Mouse (Mus musculus): ENCODE measurements at regions not wholly inside any gene's neighbourhood (a gene's known extent, or its start where the extent isn't known, plus 50 kb on each side); places are given as distances from the start of the nearest gene placed in this dataset.
"Not testable (repeated sequence)": the region's sequence is repeated elsewhere in the genome, so short reads cannot be mapped to it uniquely, and the experiment has no call there.

DNA sequence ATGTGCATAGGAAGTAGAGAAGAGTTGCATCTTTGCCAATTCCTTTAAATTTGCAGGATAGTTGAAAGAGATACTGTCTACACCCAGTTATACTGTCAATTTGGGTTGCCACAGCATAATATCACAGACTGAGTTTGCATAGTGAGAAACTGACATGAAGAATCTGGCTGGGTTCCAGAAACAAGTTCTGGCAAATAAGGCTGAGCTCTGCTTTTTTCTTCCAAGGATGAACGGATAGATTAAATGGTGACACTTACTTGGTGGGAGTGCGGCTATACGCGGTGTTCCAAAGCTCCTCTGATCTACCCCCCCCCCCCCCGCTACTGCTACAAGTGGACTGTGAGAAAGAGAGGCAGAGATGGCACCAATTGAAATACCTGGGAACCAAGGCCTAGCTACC is 339.0 kb downstream of the Edem1 start:
- TF ChIP-seq CTCF (IDR thresholded peaks at IDR 0.05; ENCODE audit: borderline replicate concordance, insufficient read depth, low read depth, low read length) (no peak), POLR2A (IDR thresholded peaks at IDR 0.05; ENCODE audit: borderline replicate concordance, insufficient read depth, low read length) (no peak)
- 21% methylated on average over 5 of the region's 5 CpGs for WGBS

DNA sequence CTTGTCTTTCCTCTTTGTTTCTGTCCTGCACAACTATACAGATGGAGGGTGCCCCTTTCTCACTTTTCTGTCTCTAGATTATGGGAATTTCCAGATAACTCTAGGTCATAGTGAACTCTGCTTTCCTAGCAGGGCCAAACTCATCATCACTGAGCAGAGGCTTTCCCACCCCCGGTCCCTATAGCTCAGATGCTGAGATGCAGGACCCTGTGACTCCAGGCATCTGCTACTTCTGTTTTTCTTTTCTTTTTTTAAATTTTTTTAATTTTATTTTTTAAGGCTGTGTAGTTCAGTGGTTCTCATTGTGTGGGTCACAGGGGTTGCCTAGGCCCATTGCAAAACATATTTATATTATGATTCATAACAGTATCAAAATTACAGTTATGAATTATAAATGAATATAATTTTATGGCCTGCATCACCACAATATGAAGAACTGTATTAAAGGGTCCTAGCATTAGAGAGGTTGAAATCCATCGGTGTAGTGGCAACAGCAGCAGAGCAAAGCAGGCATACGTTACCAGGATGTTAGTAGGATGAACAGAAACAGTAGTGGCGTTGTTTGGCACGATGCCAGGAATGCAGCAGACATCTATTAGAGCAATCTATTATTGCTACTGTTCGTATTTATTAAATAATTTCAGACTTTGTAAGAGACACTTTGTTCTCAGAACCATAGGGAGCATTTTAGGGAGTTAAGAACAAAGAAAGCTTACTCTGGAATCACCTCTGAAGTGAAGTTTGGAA is 343.8 kb downstream of the Edem1 start:
- Histone ChIP-seq H3K4me1 (ENCODE audit: control insufficient read depth, insufficient read depth, low read length) (no peaks in the 10 kb centered on the region), H3K27me3 (ENCODE audit: control insufficient read depth, insufficient read depth, low read length) (no peaks in the 10 kb centered on the region), H3K4me3 (replicated peaks; ENCODE audit: insufficient read depth, low read depth, low read length) (no peak overlapping the region), H3K27ac (ENCODE audit: insufficient read depth, low read length) (no peak overlapping the region)
- TF ChIP-seq POLR2A (IDR thresholded peaks at IDR 0.05; ENCODE audit: borderline replicate concordance, insufficient read depth, low read length) (no peak), CTCF (IDR thresholded peaks at IDR 0.05; ENCODE audit: borderline replicate concordance, insufficient read depth, low read depth, low read length) (no peak)
- DNase-seq: no peak
- 26% methylated on average over 6 of the region's 6 CpGs for WGBS

More for the DNA sequence above, 339.0 kb downstream of the Edem1 start:
- no peak for DNase-seq
- Histone ChIP-seq H3K27ac (ENCODE audit: insufficient read depth, low read length) (no peak overlapping the region), H3K27me3 (ENCODE audit: control insufficient read depth, insufficient read depth, low read length) (no peaks in the 10 kb centered on the region), H3K4me3 (replicated peaks; ENCODE audit: insufficient read depth, low read depth, low read length) (no peak overlapping the region), H3K4me1 (ENCODE audit: control insufficient read depth, insufficient read depth, low read length) (no peaks in the 10 kb centered on the region)

DNA sequence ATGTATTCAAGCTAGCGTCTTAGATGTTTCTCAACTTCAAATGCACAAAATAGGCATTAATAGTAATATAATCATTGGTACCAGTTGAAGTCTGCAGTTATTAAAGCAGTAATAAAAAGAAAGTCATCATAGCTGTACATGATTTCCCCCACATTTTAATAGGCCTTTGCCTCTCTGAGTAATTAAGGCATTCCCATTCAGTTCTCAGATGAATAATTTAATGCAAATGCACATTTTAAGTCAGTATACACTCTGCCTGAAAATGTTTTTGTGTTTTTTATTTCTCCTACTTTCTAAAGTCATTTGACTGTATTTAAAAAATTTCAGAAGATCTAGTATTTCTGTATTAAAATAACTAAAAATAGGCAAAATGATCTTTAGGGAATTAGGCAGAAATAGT is 344.6 kb downstream of the Edem1 start:
- Histone ChIP-seq H3K4me1 (ENCODE audit: control insufficient read depth, insufficient read depth, low read length) (no peaks in the 10 kb centered on the region), H3K27ac (ENCODE audit: insufficient read depth, low read length) (no peak overlapping the region), H3K27me3 (ENCODE audit: control insufficient read depth, insufficient read depth, low read length) (no peaks in the 10 kb centered on the region), H3K4me3 (replicated peaks; ENCODE audit: insufficient read depth, low read depth, low read length) (no peak overlapping the region)
- 94% methylated on average over 1 of the region's 1 CpGs for WGBS
- TF ChIP-seq POLR2A (IDR thresholded peaks at IDR 0.05; ENCODE audit: borderline replicate concordance, insufficient read depth, low read length) (no peak), CTCF (IDR thresholded peaks at IDR 0.05; ENCODE audit: borderline replicate concordance, insufficient read depth, low read depth, low read length) (no peak)
- DNase-seq: no peak

DNA sequence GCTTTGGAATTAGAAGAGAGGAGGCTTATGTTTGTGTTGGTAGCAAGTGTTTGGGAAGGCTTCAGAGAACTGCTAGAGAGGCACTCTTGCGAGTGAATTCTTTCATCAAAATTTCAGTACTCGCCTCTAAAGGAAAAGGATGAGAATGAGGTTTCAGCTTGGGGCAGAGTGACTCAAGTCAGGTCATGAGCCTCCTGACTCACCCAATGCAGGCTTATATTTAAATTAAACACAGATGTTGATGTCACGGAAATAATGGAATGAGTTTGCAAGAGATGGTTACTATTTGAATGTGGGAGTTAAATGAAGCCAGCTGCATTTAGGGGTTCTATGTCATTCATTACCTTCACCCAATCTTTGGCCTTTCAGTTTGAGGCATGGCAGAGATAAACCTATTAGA is 348.4 kb downstream of the Edem1 start:
- no peak overlapping the region for H3K4me3 ChIP-seq (replicated peaks; ENCODE audit: insufficient read depth, low read depth, low read length)
- H3K27ac ChIP-seq (ENCODE audit: insufficient read depth, low read length): no peak overlapping the region
- no peak for TF ChIP-seq CTCF (IDR thresholded peaks at IDR 0.05; ENCODE audit: borderline replicate concordance, insufficient read depth, low read depth, low read length)
- no peak for TF ChIP-seq POLR2A (IDR thresholded peaks at IDR 0.05; ENCODE audit: borderline replicate concordance, insufficient read depth, low read length)
- 86% methylated on average over 3 of the region's 3 CpGs for WGBS
- no peaks in the 10 kb centered on the region for H3K27me3 ChIP-seq (ENCODE audit: control insufficient read depth, insufficient read depth, low read length)
- no peaks in the 10 kb centered on the region for H3K4me1 ChIP-seq (ENCODE audit: control insufficient read depth, insufficient read depth, low read length)
- no peak for DNase-seq

DNA sequence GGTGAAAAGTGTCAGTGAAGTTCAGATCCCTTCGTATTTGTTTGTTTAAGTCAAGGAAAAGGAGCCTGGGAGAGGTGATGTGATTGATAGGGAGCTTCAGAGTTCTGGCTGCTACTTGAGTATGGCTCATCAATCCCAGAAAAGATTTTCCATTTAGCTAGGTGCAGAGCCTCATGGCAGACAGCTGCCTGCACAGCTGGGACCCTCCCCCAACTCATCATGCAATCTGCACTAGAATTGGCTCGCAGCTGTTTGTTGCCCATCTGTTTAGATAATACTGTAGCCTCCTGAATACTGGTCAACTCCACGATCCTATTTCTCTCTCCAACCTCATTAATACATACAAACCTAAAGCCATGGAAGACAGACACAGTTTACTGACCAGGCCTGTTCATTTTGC is 354.4 kb downstream of the Edem1 start:
- no peaks in the 10 kb centered on the region for H3K4me1 ChIP-seq (ENCODE audit: control insufficient read depth, insufficient read depth, low read length)
- H3K27me3 ChIP-seq (ENCODE audit: control insufficient read depth, insufficient read depth, low read length): no peaks in the 10 kb centered on the region
- DNase-seq: no peak
- no peak overlapping the region for H3K27ac ChIP-seq (ENCODE audit: insufficient read depth, low read length)
- H3K4me3 ChIP-seq (replicated peaks; ENCODE audit: insufficient read depth, low read depth, low read length): no peak overlapping the region
- WGBS: 60% methylated on average over 3 of the region's 3 CpGs
- TF ChIP-seq CTCF (IDR thresholded peaks at IDR 0.05; ENCODE audit: borderline replicate concordance, insufficient read depth, low read depth, low read length): no peak
- no peak for TF ChIP-seq POLR2A (IDR thresholded peaks at IDR 0.05; ENCODE audit: borderline replicate concordance, insufficient read depth, low read length)

DNA sequence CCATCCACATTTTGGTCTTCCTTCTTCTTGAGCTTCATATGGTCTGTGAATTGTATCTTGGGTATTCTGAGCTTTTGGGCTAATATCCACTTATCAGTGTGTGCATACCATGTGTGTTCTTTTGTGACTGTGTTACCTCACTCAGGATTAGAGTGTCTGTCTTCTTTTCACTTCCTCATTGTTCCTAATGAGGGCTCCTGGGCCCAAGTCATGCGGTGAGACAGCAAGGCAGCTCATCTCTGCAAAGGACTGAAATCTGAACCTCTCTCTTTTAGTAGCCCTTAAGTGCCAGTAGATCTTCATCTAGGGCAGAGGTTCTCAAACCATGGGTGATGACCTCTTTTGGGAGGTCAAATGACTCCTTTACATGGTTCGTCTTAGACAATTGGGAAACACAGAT is 364.6 kb downstream of the Edem1 start:
- 88% methylated on average over 2 of the region's 2 CpGs for WGBS
- H3K4me3 ChIP-seq (replicated peaks; ENCODE audit: insufficient read depth, low read depth, low read length); H3K4me1 ChIP-seq (ENCODE audit: control insufficient read depth, insufficient read depth, low read length); H3K27ac ChIP-seq (ENCODE audit: insufficient read depth, low read length); H3K27me3 ChIP-seq (ENCODE audit: control insufficient read depth, insufficient read depth, low read length); DNase-seq: not testable (repeated sequence)

DNA sequence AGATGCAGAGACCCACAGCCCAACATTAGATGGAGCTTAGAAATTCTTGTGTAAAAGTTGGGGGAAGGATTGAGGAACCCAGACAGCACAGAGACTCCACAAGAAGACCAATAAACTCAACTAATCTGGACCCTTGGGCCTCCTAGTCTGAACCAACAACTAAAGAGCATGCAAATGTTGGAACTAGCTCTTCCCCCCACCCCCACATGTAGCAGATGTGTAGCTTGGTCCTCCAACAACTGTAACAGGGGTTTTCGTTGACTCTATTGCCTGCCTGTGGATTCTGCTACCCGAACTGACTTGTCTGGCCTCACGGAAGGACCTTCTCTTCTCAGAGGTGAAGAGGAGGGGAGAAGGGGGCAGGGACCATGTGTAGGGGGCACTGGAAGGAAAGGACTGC is 365.2 kb downstream of the Edem1 start:
- DNase-seq: no peak
- Histone ChIP-seq H3K27me3 (ENCODE audit: control insufficient read depth, insufficient read depth, low read length) (no peaks in the 10 kb centered on the region), H3K27ac (ENCODE audit: insufficient read depth, low read length) (no peak overlapping the region), H3K4me1 (ENCODE audit: control insufficient read depth, insufficient read depth, low read length) (no peaks in the 10 kb centered on the region), H3K4me3 (replicated peaks; ENCODE audit: insufficient read depth, low read depth, low read length) (no peak overlapping the region)
- TF ChIP-seq CTCF (IDR thresholded peaks at IDR 0.05; ENCODE audit: borderline replicate concordance, insufficient read depth, low read depth, low read length): no peak
- TF ChIP-seq POLR2A (IDR thresholded peaks at IDR 0.05; ENCODE audit: borderline replicate concordance, insufficient read depth, low read length): no peak
- 87% methylated on average over 3 of the region's 3 CpGs for WGBS

DNA sequence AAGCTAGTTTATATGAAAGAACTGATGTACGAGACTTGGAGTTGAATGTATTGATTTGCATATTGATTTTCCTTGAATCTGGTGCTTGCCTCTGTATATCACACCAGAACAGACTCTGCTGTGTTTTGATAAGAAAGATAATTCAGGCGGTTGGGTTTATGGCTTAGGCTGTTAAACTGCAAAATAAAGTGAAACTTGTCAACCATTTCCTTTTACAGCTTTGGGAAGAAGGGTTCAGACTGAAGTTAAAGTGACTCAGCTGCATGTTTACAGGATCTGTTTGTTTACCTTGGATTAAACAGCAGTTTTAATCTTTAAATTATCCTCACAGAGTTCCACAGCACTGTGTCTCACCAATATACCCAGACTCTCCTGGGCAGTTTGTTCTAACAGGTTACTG is 381.3 kb downstream of the Edem1 start:
- Histone ChIP-seq H3K27me3 (ENCODE audit: control insufficient read depth, insufficient read depth, low read length) (no peaks in the 10 kb centered on the region), H3K4me3 (replicated peaks; ENCODE audit: insufficient read depth, low read depth, low read length) (no peak overlapping the region), H3K27ac (ENCODE audit: insufficient read depth, low read length) (no peak overlapping the region), H3K4me1 (ENCODE audit: control insufficient read depth, insufficient read depth, low read length) (no peaks in the 10 kb centered on the region)
- no peak for TF ChIP-seq CTCF (IDR thresholded peaks at IDR 0.05; ENCODE audit: borderline replicate concordance, insufficient read depth, low read depth, low read length)
- 83% methylated on average over 2 of the region's 2 CpGs for WGBS
- no peak for DNase-seq
